Mouse (Mus musculus) spleen, embryonic (tissue): ENCODE data around the gene Fbxw7.

Experiments used
- CTCF ChIA-PET: fragments of 350-600 bp; sonication (Branson Sonifier 250); formaldehyde crosslinking; loops from one replicate; lab custom pipeline; 2022; lab: Charles Lee

Gene Fbxw7

DNA sequence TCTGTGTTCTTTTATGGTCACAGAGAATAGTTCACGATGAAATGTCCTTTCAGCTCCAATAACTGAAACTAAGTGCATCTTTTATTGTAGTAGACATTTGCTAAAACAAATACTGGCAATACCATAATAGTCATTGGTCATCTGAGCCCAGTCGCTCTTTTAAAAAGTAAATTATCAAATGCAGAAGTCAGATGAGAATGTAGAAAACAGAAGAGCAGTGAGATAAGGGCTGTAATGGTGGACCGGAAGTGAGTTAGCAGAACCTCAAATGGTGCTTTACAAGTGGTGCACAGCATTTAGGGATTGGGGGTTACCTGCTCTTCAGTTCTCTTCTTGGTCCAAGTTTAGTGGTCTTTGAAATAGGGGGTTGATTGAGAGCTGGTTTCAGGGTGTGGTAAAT is 129.9 kb downstream of the Fbxw7 start:
- CTCF ChIA-PET: no interaction called here

DNA sequence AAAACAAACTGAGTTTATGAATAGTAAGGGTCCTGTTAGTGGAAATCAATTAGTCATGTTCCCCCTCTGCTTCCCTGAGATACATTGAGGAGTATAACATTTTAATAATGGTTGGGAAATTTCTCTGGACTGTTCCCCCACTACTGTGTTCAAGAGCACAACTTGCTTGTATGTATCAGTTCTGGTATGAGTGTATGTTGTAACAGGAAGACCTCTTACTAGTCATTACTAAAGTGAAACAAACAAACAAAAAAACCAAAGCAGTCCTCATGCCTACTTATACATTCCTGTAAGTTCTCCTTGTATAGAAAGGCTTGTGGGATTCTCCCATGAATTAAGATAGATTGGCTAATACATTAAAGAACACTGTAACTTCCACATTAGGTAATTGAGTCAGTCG is 131.3 kb downstream of the Fbxw7 start:
- CTCF ChIA-PET: no interaction called here

DNA sequence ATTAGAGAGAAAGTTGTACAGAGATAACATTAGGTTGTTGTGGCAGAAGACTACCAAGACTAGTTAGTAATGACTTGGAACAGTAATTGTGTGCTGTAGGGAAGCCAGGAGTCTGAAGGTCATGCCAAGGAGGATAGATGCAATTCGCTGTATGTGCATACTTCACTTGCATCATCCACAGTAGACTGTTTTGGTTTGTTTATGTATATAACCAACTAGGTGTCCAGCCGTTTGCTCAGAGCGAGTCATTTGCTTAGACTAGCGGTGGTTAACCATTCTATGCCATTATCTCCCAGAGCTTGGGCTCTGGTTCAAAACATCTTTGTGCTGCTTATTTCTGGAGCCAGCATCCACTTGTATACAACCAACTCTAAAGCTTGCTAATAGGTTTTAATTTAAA is 134.3 kb downstream of the Fbxw7 start:
- CTCF ChIA-PET: no interaction called here

DNA sequence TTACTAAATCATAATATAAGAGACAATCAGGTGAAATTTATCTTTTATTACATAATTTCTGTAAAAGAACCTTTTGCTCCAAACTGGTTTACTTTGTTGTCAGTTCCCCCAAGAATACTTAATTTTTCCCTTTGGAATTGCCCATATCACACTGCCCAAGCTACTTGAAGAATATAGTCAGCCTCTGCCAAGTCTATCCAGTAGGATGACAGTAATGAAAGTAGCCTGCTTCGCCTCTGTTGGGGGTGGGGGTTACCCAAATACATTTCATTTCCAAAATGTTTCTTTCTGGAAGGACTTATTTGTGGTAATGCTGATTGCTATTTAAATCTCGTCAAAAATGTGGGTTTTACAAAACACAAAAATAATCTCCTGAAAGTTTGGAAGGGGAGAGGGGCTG is 136.6 kb downstream of the Fbxw7 start:
- CTCF ChIA-PET: no interaction called here

DNA sequence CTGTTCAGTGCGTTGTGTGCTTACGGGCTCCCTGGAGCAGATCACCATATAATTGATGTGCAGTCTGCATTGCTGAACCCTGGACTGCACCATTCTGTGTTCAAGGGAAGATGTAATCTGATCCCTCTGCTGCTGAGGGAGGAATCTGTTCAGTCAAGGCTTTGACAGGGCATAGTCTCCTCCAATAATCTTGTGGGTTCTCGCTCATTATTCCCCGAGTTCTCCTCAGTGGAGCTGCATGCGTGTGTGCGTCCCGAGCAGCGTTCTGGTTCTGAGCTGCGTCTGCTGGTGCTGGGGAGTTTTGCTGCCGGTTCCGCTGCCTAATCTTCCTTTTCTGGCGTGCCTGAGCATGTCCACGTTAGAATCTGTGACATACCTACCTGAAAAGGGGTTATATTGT is 137.1 kb downstream of the Fbxw7 start:
- CTCF ChIA-PET: no interaction called here

DNA sequence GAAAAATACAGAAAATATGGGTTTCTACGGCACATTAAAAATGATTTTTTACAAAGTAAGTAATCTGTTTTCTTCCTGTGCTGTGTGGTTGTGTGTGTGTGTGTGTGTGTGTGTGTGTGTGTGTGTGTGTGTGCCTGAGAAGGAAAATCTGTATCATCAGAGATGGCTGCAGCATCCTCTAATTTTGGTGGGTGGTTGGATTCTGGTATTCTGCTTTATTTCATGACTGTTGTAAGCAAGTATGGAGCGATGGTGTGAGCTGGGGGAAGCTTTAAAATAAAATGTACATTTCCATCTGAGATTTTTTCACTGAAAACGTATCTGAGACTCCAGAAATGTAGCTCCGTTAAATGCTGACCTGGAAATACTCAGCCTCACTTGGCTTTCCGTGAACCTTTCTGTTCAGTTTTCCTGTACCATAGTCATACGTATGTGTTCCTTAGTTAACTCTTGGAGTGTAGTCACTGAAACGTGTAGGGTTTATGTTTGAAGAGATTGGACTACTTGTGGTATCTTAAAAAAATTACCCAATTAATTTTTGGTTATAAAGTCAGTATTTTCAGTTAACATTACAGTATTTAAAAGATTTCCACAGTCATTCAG is 137.6 kb downstream of the Fbxw7 start:
- CTCF ChIA-PET: no interaction called here

DNA sequence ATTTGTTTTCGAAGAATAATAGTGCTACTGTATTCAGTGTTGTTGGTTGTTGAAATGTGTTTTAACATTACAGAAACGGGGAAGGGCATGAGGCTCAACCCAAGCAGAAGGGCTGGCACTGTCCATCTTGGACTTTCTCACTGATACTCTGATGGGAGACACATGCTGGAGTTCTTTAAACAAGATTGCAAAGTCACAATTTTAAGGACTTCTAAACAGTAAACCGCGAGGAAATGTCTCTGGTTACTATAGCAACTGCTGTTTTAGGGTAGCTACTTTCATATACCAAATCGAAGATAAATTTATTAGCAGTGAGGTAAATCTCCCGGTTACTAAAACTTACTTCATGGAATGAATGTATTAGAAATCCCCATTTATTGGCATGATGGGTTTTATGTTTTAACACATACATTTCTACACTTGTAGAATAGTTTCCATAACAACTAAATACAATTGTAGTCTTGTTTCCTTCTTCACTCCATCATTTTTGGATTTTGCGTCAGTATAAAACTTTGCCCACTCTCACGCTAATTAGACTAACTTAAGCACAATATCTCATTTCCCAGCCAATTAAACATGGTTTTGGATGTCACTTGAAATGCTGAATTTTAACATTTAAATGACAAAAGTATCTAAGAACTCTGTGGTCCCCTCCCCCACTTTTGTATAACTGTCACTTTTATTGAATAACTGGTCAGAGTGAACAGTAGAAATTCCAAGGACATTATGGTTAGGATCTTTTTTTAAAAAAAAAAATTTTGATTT is 140.1 kb downstream of the Fbxw7 start:
- CTCF ChIA-PET: no interaction called here

DNA sequence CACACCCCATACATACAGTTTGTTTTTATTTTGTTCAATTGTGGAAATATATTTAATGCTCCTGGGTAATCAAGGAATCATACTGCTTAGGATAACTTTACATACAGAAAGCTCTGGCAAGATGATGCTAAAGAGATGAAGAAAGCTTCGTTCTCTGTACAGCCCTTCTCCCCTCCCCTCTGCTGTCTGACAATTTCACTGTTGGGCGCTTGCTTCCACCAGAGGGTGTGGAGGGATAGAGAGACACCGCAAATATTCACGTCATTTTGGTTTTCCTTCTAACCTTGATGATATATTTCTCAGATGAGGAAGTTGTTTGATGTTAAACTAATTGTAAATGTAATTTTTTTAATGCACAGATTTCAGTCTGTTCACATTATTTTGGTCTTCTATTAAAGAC is 140.8 kb downstream of the Fbxw7 start:
- CTCF ChIA-PET: no interaction called here

DNA sequence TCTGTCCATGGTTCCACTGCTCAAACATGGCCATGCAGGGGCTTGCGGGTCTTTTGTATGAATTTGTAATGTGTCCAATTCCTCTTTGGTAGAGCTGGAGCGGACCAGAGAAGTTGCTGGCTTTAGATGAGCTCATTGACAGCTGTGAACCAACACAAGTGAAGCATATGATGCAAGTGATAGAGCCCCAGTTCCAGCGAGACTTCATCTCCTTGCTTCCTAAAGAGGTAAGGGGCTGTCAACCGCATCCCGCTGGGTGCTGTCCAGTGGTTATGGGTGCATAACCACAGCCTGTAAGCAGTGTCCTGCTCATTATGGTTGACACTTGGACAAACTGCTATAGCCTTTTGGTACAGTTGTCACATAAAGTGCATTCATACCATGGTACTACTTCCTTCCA is 150.1 kb downstream of the Fbxw7 start:
- CTCF ChIA-PET: no interaction called here

DNA sequence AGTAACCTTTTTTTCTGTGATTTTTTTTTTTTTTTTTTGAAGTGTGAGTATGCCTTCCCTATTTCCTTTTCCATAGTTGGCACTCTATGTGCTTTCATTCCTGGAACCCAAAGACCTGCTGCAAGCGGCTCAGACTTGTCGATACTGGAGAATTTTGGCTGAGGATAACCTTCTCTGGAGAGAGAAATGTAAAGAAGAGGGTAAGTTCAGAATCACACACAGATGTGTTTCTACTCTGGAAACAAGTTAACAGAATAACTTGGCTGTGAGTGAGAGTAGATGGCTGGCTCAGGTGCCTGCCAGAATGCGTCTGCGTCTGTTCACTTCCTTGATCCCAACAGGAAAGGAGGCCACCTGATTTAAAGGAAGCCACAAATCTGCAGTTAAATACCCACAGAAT is 152.3 kb downstream of the Fbxw7 start:
- CTCF ChIA-PET: no interaction called here

DNA sequence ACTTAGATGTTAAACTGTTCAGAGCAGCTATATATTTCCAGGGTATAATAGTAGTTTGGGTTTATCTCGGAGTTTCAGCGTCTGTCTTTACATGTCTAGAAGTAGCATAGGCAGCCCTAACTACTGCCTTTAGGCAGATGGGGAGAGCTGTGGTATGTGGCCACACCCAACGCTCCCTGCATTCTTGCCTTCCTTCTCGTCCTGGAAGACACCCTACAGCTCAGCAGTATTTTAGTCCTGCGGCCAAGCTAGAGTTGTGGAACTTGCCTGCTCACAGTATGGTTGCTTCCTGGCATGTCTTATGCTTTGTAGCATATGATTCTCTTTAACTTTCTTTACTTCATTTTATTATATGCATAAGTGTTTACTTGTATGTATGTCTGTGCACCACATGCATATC is 156.5 kb downstream of the Fbxw7 start:
- CTCF ChIA-PET: no interaction called here

DNA sequence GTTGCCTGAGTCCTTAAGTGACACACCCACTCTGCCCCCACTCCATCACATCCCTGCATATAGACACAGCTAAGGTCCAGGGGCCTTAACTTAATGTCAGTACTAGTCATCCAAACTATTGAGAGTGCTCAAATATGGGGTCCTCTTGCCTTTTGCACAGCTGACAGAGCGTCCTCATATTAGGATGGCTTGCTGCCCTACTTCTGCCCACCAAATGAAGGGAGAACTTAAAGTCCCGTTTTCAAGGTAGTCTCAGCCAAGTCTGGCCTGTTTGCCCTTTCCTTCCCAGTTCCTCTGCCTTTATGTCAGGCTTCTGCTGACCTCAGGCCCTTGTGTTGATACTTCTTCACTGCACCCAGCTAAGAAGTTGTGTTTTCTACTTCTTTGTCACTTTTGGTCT is 157.8 kb downstream of the Fbxw7 start:
- CTCF ChIA-PET: no interaction called here

DNA sequence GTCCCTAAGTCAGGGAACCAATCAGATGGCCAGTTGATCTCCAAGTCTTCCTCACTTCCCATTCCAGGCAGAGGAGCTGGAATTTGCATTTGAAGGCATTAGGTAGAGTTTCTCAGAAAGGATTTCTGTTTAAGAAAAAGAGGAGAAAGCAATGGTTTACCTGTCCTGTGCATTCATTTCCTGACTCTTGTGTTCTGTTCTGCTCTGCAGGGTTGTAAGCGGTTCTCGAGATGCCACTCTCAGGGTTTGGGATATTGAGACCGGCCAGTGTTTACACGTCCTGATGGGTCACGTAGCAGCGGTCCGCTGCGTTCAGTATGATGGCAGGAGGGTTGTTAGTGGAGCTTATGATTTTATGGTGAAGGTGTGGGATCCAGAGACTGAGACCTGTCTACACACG is 159.1 kb downstream of the Fbxw7 start:
- CTCF ChIA-PET: no interaction called here

DNA sequence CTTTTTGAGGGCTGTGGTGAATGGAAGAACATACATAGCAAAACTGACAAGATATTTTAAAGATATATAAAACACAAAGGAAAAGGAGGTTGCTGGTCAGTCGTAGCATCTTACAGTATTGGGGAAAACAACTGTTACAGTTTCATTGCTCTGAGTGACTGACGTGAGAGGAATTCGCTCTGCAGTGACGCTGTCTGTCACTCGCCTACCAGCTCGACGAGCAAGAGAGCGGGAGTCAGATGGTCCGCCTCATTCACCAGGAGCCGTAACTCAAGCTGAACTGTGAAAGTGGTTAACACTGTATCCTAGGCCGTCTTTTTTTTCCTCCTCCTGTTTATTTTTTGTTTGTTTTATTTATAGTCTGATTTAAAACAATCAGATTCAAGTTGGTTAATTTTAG is 163.6 kb downstream of the Fbxw7 start:
- CTCF ChIA-PET: no interaction called here

DNA sequence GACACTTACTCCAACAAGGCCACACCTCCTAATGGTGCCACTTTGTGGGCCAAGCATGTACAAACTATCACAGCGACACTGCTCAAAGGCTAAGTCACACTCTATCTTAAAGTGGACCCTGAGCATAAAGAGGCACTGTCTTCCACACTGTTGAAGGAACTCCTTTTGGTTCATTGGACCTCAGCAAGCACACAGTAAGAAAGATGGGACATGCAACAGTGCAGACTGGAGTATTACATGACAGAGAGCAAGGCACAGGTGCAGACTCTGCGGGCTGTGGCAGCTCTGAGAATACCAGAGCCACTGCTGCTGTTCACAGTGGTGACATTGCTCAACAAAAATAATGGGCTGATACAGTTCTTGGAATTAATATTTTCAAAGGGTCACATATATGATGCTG is 165.1 kb downstream of the Fbxw7 start:
- CTCF ChIA-PET: no interaction called here

DNA sequence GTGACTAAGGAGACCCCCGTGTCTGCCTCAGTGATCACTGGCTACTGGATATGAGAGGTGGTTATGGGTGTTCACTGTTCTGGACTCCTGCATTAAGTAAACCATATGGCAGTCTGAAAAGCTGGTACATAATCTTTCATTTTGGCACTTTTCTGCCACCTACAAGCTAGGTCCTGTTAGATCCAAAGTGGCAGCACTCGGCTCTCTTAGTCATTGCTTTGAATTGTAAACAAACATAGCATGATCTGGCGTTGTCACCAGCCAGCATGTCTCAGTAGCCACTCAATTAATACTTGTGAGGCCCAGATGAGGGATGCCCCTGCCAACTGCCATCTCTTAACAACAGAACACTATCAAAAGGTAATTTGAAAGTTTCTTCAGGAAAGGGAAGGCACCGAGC is 167.6 kb downstream of the Fbxw7 start:
- CTCF ChIA-PET: no interaction called here

DNA sequence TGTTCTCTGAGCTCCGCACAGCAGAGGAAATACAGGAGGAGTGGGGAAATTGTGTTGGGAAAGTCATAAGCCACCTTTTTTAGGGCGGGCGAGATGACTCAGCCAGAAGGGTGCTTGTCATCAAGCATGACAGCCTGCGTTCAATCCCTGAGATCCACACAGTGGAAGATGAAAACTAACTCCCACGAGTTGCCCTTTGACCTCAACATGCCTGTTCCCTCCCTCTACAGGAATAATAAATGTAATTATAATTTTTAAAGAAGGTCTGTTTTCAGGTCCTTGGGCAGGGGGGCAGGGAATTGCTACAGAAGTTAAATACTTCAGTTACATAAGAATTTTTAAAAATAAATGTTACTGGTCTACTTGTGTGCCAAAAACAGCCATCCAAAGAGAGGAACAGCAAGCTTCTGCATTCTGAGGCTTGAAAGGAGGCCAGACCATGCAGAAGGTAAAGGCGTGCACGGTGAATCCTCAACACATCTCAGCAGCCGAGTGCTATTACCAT is 170.1 kb downstream of the Fbxw7 start:
- CTCF ChIA-PET: no interaction called here

DNA sequence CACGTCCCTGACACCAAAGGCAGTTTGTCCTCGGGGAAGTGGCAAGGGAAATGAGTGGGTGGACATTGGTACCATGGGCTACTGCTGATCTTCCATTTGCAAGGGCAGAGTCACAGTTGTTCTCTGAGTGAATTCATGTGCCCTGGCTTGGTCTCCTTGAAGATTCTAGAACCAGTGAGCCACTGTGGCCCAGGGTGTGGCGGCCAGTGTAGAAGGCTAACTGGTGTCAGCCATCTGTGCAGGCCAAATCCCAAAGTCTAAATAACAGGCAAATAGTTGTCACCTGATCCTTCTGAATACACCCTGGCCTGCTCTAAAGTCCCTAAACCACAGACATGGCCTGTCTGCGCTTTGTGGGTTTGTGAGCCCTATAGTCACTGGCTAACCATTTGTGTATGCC is 173.8 kb downstream of the Fbxw7 start:
- CTCF ChIA-PET: no interaction called here

DNA sequence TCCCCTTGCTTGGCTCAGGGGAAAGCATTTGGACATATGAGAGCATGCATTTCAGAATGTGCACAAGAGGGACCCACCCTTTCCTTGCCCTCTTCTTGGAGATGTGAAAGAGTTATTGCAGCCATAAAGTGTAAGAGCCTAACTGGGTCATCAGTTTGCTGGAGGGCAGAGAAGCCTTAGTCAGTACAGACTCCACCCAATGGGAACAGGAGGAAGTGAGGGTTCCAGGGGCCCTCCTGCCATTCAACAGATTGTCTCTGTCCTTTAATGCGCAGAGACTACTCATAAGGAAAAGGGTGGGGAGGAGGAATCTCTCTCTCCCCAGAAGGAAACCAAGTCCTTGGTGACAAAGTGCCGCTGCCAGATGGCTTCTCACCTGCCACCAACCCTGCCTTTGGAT is 190.2 kb downstream of the Fbxw7 start:
- CTCF ChIA-PET: no interaction called here

DNA sequence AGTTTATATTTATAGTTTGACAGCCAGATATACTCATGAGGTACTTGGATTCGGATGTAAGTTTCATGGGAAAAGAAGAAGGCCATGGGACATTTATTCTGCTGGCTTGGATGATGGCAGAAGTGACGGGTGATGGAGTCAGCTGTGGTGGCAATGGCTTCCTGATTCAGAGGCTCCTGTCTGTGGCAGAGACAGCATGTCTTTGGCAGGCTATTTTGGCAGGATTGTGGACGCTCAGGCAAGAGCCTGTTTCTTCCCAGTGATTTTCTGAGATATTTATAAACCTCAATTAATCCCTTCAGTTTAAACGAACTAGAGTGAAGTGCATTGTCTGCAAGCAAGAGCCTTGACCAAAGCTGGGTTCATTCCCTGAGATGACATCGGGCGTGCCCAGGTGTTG is 197.8 kb downstream of the Fbxw7 start:
- CTCF ChIA-PET: no interaction called here

DNA sequence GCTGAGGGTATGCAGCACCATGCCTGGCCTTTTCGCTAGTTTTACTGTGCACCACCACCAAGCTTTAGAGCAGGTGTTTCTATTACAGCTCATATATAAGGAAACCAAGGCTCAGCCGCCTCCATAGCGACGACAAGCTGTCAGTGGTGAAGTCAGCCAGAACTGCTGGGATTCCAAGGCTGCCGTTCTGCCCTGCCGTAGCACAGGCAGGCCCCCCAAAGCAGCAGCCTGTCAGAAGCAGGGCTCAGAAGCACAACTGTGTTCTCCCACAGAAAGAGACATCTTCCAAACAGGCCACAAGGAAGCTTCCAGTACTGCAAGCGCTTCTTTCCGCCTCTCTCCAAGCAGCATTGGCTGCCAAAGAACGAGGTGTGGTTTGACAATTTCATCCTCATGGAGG is 200.6 kb downstream of the Fbxw7 start:
- CTCF ChIA-PET: no interaction called here

DNA sequence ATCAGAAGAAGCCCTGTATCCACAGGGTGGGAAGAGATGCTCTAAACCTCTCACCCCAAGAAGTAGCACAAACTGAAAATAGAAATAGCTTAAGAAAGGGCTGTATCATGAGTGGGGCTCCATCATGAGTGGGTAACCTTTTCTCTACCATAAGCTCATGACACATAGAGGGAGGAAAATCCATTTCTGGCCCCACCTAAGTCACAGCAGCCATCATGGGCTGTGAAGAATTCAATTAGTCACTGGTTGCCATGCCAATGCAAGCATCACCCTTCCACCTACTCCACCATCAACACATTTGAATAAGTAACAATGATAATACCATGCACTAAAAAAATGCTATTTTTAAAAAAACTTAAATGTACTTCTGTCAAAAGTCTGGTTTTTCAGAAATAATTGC is 205.1 kb downstream of the Fbxw7 start:
- CTCF ChIA-PET: interaction anchor here (0.7 kb wide), 1 partner anchor 390 kb away, joined by 4 read pairs; no protein-coding TSS in a partner anchor

DNA sequence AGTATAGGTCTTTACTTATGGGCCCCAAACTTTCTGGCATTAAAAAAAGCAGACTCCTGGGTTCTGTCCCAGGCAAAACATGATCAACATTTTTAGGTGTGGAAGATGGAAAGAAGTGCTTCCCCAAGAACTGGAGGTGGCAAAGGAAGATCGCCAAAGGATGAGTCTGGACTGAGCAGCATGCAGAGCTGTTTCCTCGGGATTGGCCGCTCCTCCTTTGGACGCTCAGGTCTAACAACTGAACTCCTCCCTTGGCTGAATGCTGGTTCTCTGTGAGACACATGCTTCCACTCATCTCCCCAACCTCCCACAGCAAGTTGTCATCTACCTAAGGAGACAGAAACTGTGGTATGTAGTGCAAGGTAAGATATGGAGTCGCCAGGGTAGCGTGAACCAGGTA is 206.7 kb downstream of the Fbxw7 start:
- CTCF ChIA-PET: no interaction called here

DNA sequence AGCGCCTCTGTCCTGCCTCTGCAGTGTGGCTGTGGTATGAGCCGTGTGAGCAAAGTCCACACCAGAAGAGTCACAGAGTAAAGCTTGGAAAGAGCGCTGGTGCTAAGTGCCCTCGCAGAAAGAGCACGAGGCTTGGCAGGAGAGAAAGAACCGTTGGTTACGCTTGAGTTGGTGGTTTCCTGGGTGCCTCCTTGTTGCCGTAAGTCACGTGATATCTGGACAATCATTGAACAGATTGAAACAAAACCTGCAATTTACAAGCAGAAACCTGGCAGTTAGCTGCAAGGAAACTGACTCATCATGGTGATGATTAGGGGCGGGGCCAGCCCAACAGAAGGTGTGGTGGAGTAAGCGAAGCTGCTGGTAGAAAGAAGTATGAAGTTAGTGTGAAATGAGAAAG is 207.7 kb downstream of the Fbxw7 start:
- CTCF ChIA-PET: no interaction called here
